Mouse (Mus musculus): ENCODE results near the gene 4930442H23Rik.
A peak's percentile ranks its signal among the peaks of the same experiment; 100 is the strongest.

- TF ChIP-seq TAL1 (conservative IDR thresholded peaks at IDR 0.05; ENCODE audit: low read depth, low read length) = no peak
- TF ChIP-seq CTCF (IDR thresholded peaks at IDR 0.05; ENCODE audit: low read depth, low read length) = peak; percentile 20
- TF ChIP-seq POLR2AphosphoS5 (IDR thresholded peaks at IDR 0.05; ENCODE audit: insufficient replicate concordance, low read depth, low read length) = no peak
- TF ChIP-seq GATA2 (IDR thresholded peaks at IDR 0.05; ENCODE audit: borderline replicate concordance, low read depth, low read length) = no peak
Observed at GRCm38 (mm10) chr10:81210154-81210553, 26.5 kb upstream of the 4930442H23Rik start.
